Mouse (Mus musculus): ENCODE data around the gene Synj2.

Synj2 gene

GRCm38 (mm10) chr17:5934554-5935324 lies 6.3 kb upstream of the Synj2 start:
- peak; percentile 86 for DNase-seq (ENCODE audit: inconsistent ontology term)

GRCm38 (mm10) chr17:5935680-5936079 lies 5.4 kb upstream of the Synj2 start:
- no peak for DNase-seq (ENCODE audit: inconsistent ontology term)

GRCm38 (mm10) chr17:5936276-5936675 lies 4.8 kb upstream of the Synj2 start:
- peak; percentile 41 for DNase-seq (ENCODE audit: inconsistent ontology term)

- peak; percentile 9 for DNase-seq (ENCODE audit: inconsistent ontology term)
These were observed 3.6 kb upstream of the Synj2 start for GRCm38 (mm10) chr17:5937441-5937840.

- no peak for DNase-seq (ENCODE audit: inconsistent ontology term)
These were observed 1.2 kb upstream of the Synj2 start for GRCm38 (mm10) chr17:5939871-5940270.

- DNase-seq (ENCODE audit: inconsistent ontology term), result peak; percentile 87
These were observed 288 bp upstream of the Synj2 start for GRCm38 (mm10) chr17:5940792-5941191.

GRCm38 (mm10) chr17:5942156-5942555 lies 1.1 kb downstream of the Synj2 start:
- peak; percentile 26 for DNase-seq (ENCODE audit: inconsistent ontology term)

- no peak for DNase-seq (ENCODE audit: inconsistent ontology term)
These were observed 2.0 kb downstream of the Synj2 start for GRCm38 (mm10) chr17:5943053-5943452.

- DNase-seq (ENCODE audit: inconsistent ontology term), result no peak
These were observed 6.0 kb downstream of the Synj2 start for GRCm38 (mm10) chr17:5947039-5947438.

GRCm38 (mm10) chr17:5952455-5952854 lies 11.4 kb downstream of the Synj2 start:
- no peak for DNase-seq (ENCODE audit: inconsistent ontology term)

- no peak for DNase-seq (ENCODE audit: inconsistent ontology term)
These were observed 15.4 kb downstream of the Synj2 start for GRCm38 (mm10) chr17:5956350-5957000.

- DNase-seq (ENCODE audit: inconsistent ontology term), result peak; percentile 80
These were observed 16.0 kb downstream of the Synj2 start for GRCm38 (mm10) chr17:5957097-5957496.

GRCm38 (mm10) chr17:5958229-5958628 lies 17.1 kb downstream of the Synj2 start:
- DNase-seq (ENCODE audit: inconsistent ontology term), result no peak

- DNase-seq (ENCODE audit: inconsistent ontology term), result no peak
These were observed 17.6 kb downstream of the Synj2 start for GRCm38 (mm10) chr17:5958636-5959035.

- DNase-seq (ENCODE audit: inconsistent ontology term), result no peak
These were observed 18.0 kb downstream of the Synj2 start for GRCm38 (mm10) chr17:5959096-5959495.

GRCm38 (mm10) chr17:5959802-5960201 lies 18.7 kb downstream of the Synj2 start:
- DNase-seq (ENCODE audit: inconsistent ontology term), result no peak

- DNase-seq (ENCODE audit: inconsistent ontology term), result no peak
These were observed 22.7 kb downstream of the Synj2 start for GRCm38 (mm10) chr17:5963766-5964165.

- no peak for DNase-seq (ENCODE audit: inconsistent ontology term)
These were observed 24.2 kb downstream of the Synj2 start for GRCm38 (mm10) chr17:5965084-5965781.

- no peak for DNase-seq (ENCODE audit: inconsistent ontology term)
These were observed 25.6 kb downstream of the Synj2 start for GRCm38 (mm10) chr17:5966706-5967105.

GRCm38 (mm10) chr17:5968562-5968961 lies 27.5 kb downstream of the Synj2 start:
- no peak for DNase-seq (ENCODE audit: inconsistent ontology term)

- no peak for DNase-seq (ENCODE audit: inconsistent ontology term)
These were observed 28.2 kb downstream of the Synj2 start for GRCm38 (mm10) chr17:5969246-5969645.

GRCm38 (mm10) chr17:5970298-5970821 lies 29.3 kb downstream of the Synj2 start:
- DNase-seq (ENCODE audit: inconsistent ontology term), result no peak

Measured in Muller cell, postnatal 12 days (primary cell).